Mouse (Mus musculus): ENCODE data around the gene Cys1. TPM values are rescaled to one million over a fixed set of nuclear protein-coding genes. Genes with fewer than 3 reads are reported as not detected.

Gene Cys1
- total RNA-seq (2021), result 1 to 10 TPM; 6.8 to 7.5 TPM
- long read RNA-seq, experiment 1, partial matches to known transcripts, result 2 of 4 reads
- long read RNA-seq, experiment 1, other reads (novel, unspliced or antisense), result 0 of 4 reads
- long read RNA-seq, experiment 2, partial matches to known transcripts, result 1 of 3 reads
- long read RNA-seq, experiment 2, other reads (novel, unspliced or antisense), result 1 of 3 reads

DNA sequence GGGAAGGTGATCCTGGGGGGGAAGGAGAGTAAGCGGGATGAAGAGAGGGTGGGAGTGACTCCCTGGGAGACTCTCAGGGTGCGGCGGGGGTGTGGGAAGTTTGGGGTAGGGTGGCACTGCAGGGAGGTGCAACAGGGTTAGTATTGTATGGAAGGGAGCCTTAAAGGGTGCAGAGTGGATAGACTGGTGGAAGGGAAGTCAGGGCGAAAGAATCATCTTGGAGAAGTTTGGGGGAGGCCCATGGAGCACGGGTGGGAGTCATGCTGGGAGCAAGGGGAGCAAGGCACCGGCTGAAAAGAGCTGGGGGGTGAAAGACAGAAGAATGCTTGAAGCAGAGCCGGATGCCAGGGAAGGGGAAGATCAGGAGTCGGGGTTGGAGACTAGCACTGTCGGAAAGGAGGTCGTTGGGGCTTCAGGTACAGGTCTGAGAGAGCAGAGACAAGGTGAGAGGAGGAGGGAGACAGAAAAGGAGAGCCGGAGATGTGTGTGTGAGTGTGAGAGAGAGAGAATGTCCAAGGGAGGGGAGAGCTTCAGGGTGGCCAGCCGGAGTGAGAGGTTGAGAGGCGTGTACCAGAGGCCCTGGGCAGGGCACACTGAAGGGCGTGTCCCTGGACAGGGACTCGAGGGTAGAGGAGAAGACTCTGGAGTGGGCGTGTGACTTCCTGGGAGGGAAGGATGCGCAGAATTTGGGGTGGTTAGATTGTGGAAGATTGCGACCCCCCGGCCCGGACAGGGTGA is at the start of gene Cys1:
TSS of gene Cys1 (minus strand) at position 528 of the 738 bp plus-strand sequence.
- DNase-seq, result peak; percentile 35
- intact Hi-C loops (cut with DNase I; ENCODE audit: low total_unique reads), result loop anchor here (10.0 kb wide), 1 partner anchor 207 kb away; no protein-coding TSS in a partner anchor

DNA sequence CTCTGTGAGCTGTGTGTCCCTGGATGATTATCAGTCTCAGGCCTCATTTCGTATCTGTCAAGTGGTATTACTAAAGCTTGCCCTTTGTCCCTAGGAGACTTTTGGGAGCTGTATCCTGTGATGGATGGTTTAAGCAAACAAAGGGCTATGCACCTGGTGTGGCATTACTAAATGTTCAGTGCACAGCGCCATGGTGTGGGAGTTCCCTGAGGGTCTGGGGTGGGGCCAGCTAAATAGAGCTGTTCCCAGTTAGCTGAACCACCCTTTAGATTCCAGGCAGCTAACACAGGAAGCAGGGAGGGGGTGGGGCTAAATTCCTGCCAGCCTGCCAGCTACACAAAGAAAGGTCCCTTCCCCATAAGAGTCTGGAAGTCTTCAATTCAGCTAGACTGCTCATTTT is 42.8 kb upstream of the Cys1 start:
- intact Hi-C loops (cut with DNase I; ENCODE audit: low total_unique reads), result no loop called here
- DNase-seq, result no peak

DNA sequence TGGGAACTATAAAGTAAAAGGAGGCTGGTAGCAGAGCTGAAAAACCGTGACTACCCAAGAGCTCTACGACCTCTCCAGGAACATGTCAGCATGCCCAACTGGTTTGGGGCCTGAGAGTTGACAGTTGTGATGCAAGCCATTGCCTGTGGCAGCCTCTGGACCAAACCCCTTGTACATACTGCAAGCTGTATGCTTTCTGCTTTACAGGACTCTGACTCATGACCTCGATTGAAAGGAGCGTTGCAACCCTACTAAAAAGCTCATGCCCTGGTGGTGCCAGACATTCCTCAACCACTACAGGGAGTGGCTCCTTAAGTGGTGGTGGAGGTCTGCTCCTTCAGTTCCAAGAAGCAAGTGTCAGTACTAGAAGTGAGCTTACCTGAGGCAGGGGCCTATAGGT is 42.2 kb upstream of the Cys1 start:
- intact Hi-C loops (cut with DNase I; ENCODE audit: low total_unique reads), result no loop called here
- DNase-seq, result no peak

- DNase-seq, result no peak
- intact Hi-C loops (cut with DNase I; ENCODE audit: low total_unique reads), result no loop called here
These were observed 41.8 kb upstream of the Cys1 start for GRCm38 (mm10) chr12:24723434-24723833.

GRCm38 (mm10) chr12:24716721-24717301 is 35.2 kb upstream of the Cys1 start:
- DNase-seq, result peak; percentile 43
- intact Hi-C loops (cut with DNase I; ENCODE audit: low total_unique reads), result loop anchor here (2.0 to 10.0 kb wide), 2 partner anchors 128 to 232 kb away; no protein-coding TSS in a partner anchor

DNA sequence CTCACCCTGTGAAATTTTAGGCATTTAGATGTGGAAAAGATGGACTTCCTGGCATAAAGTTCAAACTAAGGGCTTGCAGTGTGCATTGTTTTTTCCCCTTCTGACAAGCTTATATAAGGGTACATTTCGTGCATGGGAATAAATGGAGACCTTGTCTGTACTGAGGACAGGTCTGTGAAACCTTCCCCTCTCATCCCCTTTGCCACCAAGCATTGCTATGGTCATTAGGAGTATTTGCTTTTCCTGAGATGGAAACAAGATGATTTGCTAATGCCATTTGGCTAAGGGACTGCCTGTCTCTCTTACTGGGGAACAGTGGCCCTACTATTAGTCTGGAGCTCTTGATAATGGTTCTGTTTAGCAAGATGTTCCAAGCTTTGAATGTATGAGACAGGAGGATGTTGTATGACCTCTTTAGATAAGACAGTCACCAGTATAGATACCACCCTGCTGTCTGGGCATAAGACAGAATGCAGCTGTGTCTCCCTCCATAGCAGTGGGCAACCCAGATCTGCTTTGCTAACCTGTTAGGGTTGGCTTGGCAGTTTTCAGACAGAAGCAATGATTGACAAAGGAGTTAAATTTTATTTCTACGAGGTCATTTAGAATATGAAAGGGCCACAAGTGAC is 33.8 kb upstream of the Cys1 start:
- intact Hi-C loops (cut with DNase I; ENCODE audit: low total_unique reads), result loop anchor here (10.0 kb wide), 1 partner anchor 129 kb away; no protein-coding TSS in a partner anchor
- DNase-seq, result no peak

DNA sequence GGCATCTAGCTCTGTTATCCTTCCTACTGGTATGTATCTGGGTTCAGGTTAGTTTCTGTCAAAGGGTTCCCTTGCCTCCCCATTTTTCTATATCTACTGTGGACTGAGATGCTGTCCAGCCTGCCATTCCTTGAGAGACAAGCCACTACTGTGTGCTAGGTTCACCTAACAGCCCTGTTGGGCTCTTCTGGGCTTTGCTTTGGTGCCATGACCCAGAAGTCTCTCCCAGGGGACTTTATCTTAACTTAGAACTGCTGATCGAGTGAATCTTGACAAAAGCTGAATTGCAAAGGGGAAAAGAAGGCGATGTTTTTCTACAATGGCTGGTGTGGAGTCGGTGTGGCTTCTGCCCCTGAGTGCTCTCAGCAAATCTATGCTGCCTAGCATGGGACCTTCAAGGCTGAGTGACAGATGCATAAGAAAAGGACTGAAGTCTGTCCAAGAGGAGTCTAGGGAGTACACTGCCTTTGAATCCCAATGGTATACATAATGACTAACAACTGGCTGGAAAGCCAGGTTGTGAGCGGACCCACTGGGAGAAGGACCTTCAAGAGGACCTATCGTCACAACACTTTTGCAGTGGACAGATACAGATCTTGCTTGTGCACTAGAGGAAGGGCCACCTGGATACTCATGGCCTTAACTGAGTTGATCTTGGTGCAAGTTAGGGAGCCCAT is 33.1 kb upstream of the Cys1 start:
- intact Hi-C loops (cut with DNase I; ENCODE audit: low total_unique reads), result loop anchor here (10.0 kb wide), 1 partner anchor 130 kb away; no protein-coding TSS in a partner anchor

GRCm38 (mm10) chr12:24712396-24712795 is 30.8 kb upstream of the Cys1 start:
- intact Hi-C loops (cut with DNase I; ENCODE audit: low total_unique reads), result loop anchor here (10.0 kb wide), 1 partner anchor 132 kb away; no protein-coding TSS in a partner anchor
- DNase-seq, result no peak

More for the DNA sequence above, 33.1 kb upstream of the Cys1 start:
- no peak for DNase-seq

DNA sequence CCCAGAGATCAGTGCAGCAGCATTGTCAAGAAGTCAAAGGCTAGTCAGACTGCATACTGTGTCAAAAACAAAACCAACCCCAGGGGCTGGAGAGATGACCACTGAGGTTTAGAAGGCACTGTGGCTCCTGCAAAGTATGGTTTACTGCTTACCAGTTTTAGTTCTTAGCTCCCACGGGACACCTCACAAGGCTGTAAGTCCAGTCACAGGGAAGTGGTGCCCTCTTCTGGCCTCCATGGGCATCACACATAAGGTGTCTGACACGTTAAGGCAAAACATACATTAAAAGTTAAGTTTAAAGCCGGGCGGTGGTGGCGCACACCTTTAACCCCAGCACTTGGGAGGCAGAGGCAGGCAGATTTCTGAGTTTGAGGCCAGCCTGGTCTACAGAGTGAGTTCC is 29.1 kb upstream of the Cys1 start:
- intact Hi-C loops (cut with DNase I; ENCODE audit: low total_unique reads), result loop anchor here (10.0 kb wide), 1 partner anchor 134 kb away; no protein-coding TSS in a partner anchor
- no peak for DNase-seq

DNA sequence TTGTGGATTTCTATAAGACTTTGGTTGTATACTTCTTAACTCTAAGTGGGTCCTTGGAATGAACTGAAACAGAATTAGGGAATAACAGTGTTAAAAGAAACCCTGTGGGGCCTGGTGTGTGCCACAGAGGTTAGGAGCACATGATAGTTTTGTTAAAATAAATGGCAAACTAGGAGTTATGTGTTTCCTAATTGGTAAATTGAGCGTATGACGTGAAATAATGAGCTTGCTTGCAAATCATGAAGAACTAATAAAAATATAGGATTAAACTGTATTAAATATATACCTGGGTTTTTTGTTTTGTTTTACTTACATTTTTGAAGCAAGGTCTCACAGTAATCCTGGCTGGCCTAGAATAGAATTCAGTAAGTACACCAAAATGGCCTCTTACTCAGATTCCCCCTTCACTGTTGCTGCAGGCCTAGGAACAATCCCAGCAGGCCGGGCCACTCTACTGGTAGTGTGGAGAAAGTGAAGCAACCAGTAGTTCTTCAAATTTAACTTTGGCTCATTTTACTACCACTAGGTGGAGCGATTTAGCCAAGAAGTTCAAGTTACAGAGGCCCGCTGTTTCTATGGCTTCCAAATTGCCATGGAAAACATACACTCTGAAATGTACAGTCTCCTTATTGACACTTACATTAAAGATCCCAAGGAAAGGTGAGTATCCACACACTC is 28.4 kb upstream of the Cys1 start:
- DNase-seq, result peak; percentile 62
- intact Hi-C loops (cut with DNase I; ENCODE audit: low total_unique reads), result loop anchor here (10.0 kb wide), 1 partner anchor 135 kb away; no protein-coding TSS in a partner anchor

DNA sequence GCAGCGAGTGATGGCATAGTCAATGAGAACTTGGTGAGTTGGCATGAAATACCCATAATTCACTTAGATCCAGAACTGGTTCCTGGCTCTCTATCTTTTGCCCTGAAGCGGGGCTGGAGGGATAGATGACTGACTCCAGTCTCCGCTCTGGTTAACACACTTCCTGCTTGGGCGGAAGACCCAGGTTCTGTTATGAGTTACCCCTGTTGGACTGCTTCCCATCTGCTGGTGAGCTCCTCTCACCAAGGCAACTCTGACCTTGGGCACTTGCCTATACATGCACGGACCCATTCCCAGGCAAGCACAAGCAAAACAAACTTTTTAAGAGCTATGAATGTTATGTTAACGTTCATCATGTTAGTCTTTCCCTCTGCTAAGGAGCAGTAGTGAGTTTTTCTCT is 27.8 kb upstream of the Cys1 start:
- intact Hi-C loops (cut with DNase I; ENCODE audit: low total_unique reads), result no loop called here
- DNase-seq, result no peak

DNA sequence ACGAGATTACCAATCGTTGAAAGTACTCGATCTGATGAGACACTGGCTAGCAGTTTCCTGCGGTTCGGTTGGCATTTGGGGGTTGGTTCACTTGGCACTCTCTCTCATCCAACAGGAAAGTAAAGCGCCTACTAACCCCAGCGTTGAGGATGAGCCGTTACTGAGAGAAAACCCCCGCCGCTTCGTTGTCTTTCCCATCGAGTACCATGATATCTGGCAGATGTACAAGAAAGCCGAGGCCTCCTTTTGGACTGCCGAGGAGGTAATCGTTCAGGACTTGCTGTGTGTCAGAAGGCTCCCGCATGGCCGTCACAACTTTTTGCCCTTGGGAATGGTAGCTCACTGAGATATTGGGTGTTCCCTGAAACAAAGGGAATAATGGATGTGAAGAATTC is 27.2 kb upstream of the Cys1 start:
- intact Hi-C loops (cut with DNase I; ENCODE audit: low total_unique reads), result no loop called here
- DNase-seq, result no peak

DNA sequence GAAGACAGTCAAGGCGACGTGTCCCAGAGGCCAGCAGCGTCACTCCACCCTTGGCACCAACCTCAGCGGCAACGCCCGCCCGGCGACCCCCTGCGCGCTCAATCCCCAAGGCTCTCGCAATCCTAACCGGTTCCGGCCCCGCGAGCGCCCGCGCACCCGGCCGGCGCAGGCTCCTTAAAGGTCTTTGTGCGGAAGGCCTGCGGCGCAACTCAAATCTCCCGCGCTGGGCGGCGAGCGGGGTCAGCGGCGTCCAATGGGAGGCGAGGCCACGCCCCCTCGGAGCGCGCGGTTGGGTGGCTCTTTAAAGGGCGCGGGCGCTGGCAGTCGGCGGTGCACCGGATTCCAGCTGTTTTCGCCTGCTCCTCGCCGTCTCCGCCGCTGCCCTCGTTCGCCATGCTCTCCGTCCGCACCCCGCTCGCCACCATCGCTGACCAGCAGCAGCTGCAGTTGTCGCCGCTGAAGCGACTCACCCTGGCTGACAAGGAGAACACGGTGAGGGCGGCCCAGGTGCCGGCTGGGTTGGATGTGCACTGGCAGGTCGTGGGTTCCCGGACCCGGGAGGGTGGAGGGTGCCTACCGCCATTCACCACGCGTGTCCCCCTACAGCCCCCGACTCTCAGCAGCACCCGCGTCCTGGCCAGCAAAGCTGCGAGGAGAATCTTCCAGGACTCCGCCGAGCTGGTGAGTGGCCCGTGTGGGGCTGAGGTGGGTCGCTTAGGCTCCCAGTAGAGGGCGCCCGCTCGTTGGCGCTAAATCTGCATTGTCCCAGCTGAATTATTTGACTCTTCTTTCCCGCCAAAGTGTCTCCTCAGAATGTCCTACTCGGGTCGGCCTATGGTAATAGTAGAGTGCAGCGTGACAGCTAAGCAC is 26.6 kb upstream of the Cys1 start, which contains the start of gene Rrm2:
TSS of gene Rrm2 (plus strand) at position 288 of the 870 bp plus-strand sequence.
- DNase-seq, result peak; percentile 95
- intact Hi-C loops (cut with DNase I; ENCODE audit: low total_unique reads), result no loop called here

GRCm38 (mm10) chr12:24707480-24707802 is 25.8 kb upstream of the Cys1 start:
- intact Hi-C loops (cut with DNase I; ENCODE audit: low total_unique reads), result no loop called here
- no peak for DNase-seq

GRCm38 (mm10) chr12:24706764-24707479 is 25.3 kb upstream of the Cys1 start:
- DNase-seq, result peak; percentile 15
- intact Hi-C loops (cut with DNase I; ENCODE audit: low total_unique reads), result no loop called here

GRCm38 (mm10) chr12:24705502-24706263 is 24.1 kb upstream of the Cys1 start:
- DNase-seq, result no peak
- intact Hi-C loops (cut with DNase I; ENCODE audit: low total_unique reads), result no loop called here

- DNase-seq, result no peak
- intact Hi-C loops (cut with DNase I; ENCODE audit: low total_unique reads), result no loop called here
These were observed 21.4 kb upstream of the Cys1 start for GRCm38 (mm10) chr12:24703013-24703412.
